Comparison of ENCODE assay signal across 28 mouse cellular contexts in the genomic region with DNA sequence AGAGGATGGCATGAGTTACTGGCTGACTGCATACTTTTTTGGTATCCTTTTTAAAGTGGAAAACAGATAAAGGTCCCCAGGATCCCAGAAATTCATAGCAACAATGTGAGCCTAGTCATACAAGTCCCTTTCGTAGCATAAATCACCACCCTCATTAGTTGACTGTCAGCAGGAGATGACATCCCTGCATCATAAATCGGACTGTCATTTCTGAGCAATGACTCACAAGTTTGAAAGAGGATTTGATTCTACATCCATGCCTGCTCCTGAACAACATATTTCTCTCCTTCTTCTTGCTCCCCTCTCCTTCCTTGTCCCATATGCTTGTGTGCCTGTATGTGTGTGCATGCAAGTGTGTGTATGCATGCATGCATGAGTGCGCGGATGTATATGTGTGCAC.
A peak's percentile ranks its signal among the peaks of the same experiment; 100 is the strongest.
DNase-seq lines count a peak whose midpoint lies in the region; ATAC-seq and TF ChIP-seq lines count a peak whose summit lies in the region.
"Had no signal": no experiment of that assay in that cellular context is flagged by ENCODE, and none has a peak within 500 bp of the region (broad histone marks: within the 10 kb centered on the region; RNA-seq: fewer than 3 reads in every experiment).

No protein-coding gene starts in this region.

- no peak overlapping the region for H3K9ac ChIP-seq in heart, adult 2 months (ENCODE audit: low read depth, low read length)
- H3K9ac ChIP-seq in forebrain, embryonic 11.5 days (ENCODE audit: low read length), result no peak overlapping the region
- H3K9ac ChIP-seq: embryonic facial prominence, embryonic 13.5 days; forebrain, embryonic 13.5 days; heart, embryonic 12.5 days; heart, embryonic 15.5 days; hindbrain, embryonic 14.5 days had no signal

- TF ChIP-seq POLR2A in heart, adult 2 months (IDR thresholded peaks at IDR 0.05; ENCODE audit: insufficient read depth, low read depth, low read length), result no peak

- H3K36me3 ChIP-seq in heart, adult 2 months (ENCODE audit: control insufficient read depth, insufficient read depth, low read length), result no peaks in the 10 kb centered on the region; the same call in 1 of the 2 replicates
- no peaks in the 10 kb centered on the region for H3K36me3 ChIP-seq in forebrain, embryonic 11.5 days (ENCODE audit: control insufficient read depth, insufficient read depth, low read length)
- H3K36me3 ChIP-seq: embryonic facial prominence, embryonic 10.5 days; embryonic facial prominence, embryonic 13.5 days; heart, embryonic 12.5 days; heart, embryonic 15.5 days had no signal

- no peaks in the 10 kb centered on the region for H3K79me2 ChIP-seq in heart, adult 2 months (replicated peaks; ENCODE audit: control insufficient read depth, insufficient read depth, low read length)

- no peak overlapping the region for H3K4me3 ChIP-seq in heart, adult 2 months
- no peak overlapping the region for H3K4me3 ChIP-seq in forebrain, embryonic 11.5 days (ENCODE audit: low read depth, low read length)
- H3K4me3 ChIP-seq: erythroblast, embryonic 14.5 days; forebrain, embryonic 13.5 days; heart, embryonic 12.5 days; heart, embryonic 15.5 days had no signal

- no peak for ATAC-seq in forebrain, embryonic 11.5 days (replicated peaks; ENCODE audit: low FRiP score)
- ATAC-seq: forebrain, embryonic 13.5 days; forebrain, embryonic 16.5 days; hindbrain, postnatal 0 days; intestine, postnatal 0 days had no signal

- peak overlapping the region; percentile 39 for H3K27ac ChIP-seq in heart, adult 2 months
- no peak overlapping the region for H3K27ac ChIP-seq in forebrain, embryonic 11.5 days (ENCODE audit: low read depth, low read length)
- H3K27ac ChIP-seq: embryonic facial prominence, embryonic 13.5 days; forebrain, embryonic 13.5 days; hindbrain, embryonic 14.5 days; hindbrain, postnatal 0 days had no signal

- no peaks in the 10 kb centered on the region for H3K27me3 ChIP-seq in heart, adult 2 months (ENCODE audit: control insufficient read depth, insufficient read depth, low read length)
- no peaks in the 10 kb centered on the region for H3K27me3 ChIP-seq in forebrain, embryonic 11.5 days (ENCODE audit: control insufficient read depth, insufficient read depth, low read length)
- H3K27me3 ChIP-seq: embryonic facial prominence, embryonic 13.5 days; forebrain, embryonic 13.5 days; heart, embryonic 12.5 days; heart, embryonic 15.5 days had no signal

- TF ChIP-seq EP300 in heart, adult 2 months (IDR thresholded peaks at IDR 0.05; ENCODE audit: insufficient read depth, low read depth, low read length), result no peak

- WGBS in heart, adult 2 months, result 89% methylated on average over 4 of the region's 4 CpGs
- 93% methylated on average over 4 of the region's 4 CpGs for WGBS in forebrain, embryonic 11.5 days

- intact Hi-C loops in heart, adult 2 months (cut with DNase I), result loop anchor here (5.0 kb wide), 2 partner anchors 47 to 203 kb away; no protein-coding TSS in a partner anchor

- H3K4me2 ChIP-seq in forebrain, embryonic 11.5 days (ENCODE audit: low read depth, low read length, severe bottlenecking), result no peak overlapping the region
- H3K4me2 ChIP-seq: forebrain, embryonic 13.5 days; hindbrain, embryonic 14.5 days had no signal

- no peak for TF ChIP-seq CTCF in heart, adult 2 months (IDR thresholded peaks at IDR 0.05)

- H3K9me3 ChIP-seq in forebrain, embryonic 11.5 days (ENCODE audit: control insufficient read depth, low read length), result no peaks in the 10 kb centered on the region
- H3K9me3 ChIP-seq: embryonic facial prominence, embryonic 10.5 days; embryonic facial prominence, embryonic 13.5 days; forebrain, embryonic 13.5 days; heart, embryonic 12.5 days; heart, embryonic 15.5 days had no signal

- DNase-seq in adrenal gland, adult 2 months, result peak; percentile 58
- no peak for DNase-seq in adrenal gland, postnatal 14 days
- DNase-seq in heart, adult 2 months, result no peak
- no peak for DNase-seq in heart, adult 8-10 months (ENCODE audit: low spot score)
- peak; percentile 72 for DNase-seq in Muller cell, postnatal 12 days (ENCODE audit: inconsistent ontology term)
- peak; percentile 33 for DNase-seq in induced T-regulatory cell, adult 2 months (ENCODE audit: low read depth)
- no peak for DNase-seq in kidney, postnatal 10 days
- no peak for DNase-seq in forebrain, embryonic 11.5 days (ENCODE audit: low spot score)
- DNase-seq: adrenal gland, adult 8-10 months; B cell, adult 2 months; cerebellum, adult 11 months; cerebellum, adult 8-10 months; cerebellum, postnatal 10 days; cerebellum, postnatal 36 days; embryo, embryonic 11 days; gastrocnemius, postnatal 14 days; heart, postnatal 10 days; kidney, adult 2 months had no signal

- H3K4me1 ChIP-seq in heart, adult 2 months (ENCODE audit: control insufficient read depth, insufficient read depth, low read length), result peaks cover 26% of the 10 kb centered on the region
- H3K4me1 ChIP-seq in forebrain, embryonic 11.5 days (replicated peaks; ENCODE audit: control insufficient read depth, insufficient read depth, low read length), result 0 out of 2 replicates have a peak, but pooled peaks cover 2% of the 10 kb centered on the region

Comparison
In these comparisons a context has a peak if more than half of its experiments do, and no peak if none do; other contexts are left out.
1. DNase-seq: peak in adrenal gland, adult 2 months (single experiment), Muller cell, postnatal 12 days (single experiment) and induced T-regulatory cell, adult 2 months (single experiment); none in adrenal gland, postnatal 14 days (single experiment), heart, adult 2 months (0 of 2), heart, adult 8-10 months (single experiment), kidney, postnatal 10 days (single experiment) and forebrain, embryonic 11.5 days (single experiment).